Mouse (Mus musculus) kidney, adult 8-10 months (tissue): Measurements from ENCODE around the gene Aldh9a1.

Source experiments
- DNase-seq, 2 experiments: peaks; one replicate each; pipeline ENCODE4 v3.0.0; 2022

The Aldh9a1 gene

GRCm38 (mm10) chr1:167350597-167351415 is 1.0 kb downstream of the Aldh9a1 start:
- peak in 1 of 2 experiments; percentile 38 for DNase-seq

GRCm38 (mm10) chr1:167352403-167352802 is 2.6 kb downstream of the Aldh9a1 start:
- DNase-seq: no peak

- no peak for DNase-seq
Observed at GRCm38 (mm10) chr1:167357387-167357786, 7.6 kb downstream of the Aldh9a1 start.

GRCm38 (mm10) chr1:167358731-167359130 is 8.9 kb downstream of the Aldh9a1 start:
- DNase-seq: peak; percentile 76 to 82

- DNase-seq: no peak
Observed at GRCm38 (mm10) chr1:167360268-167360667, 10.5 kb downstream of the Aldh9a1 start.

GRCm38 (mm10) chr1:167362819-167363218 is 13.0 kb downstream of the Aldh9a1 start:
- DNase-seq: peak; percentile 64 to 69

- no peak for DNase-seq
Observed at GRCm38 (mm10) chr1:167363322-167363721, 13.5 kb downstream of the Aldh9a1 start.

GRCm38 (mm10) chr1:167365808-167366207 is 16.0 kb downstream of the Aldh9a1 start:
- DNase-seq: peak; percentile 76 to 88

GRCm38 (mm10) chr1:167366621-167367020 is 16.8 kb downstream of the Aldh9a1 start:
- peak; percentile 59 to 60 for DNase-seq

GRCm38 (mm10) chr1:167368018-167368417 is 18.2 kb downstream of the Aldh9a1 start:
- no peak for DNase-seq

- DNase-seq: no peak
Observed at GRCm38 (mm10) chr1:167368513-167368912, 18.7 kb downstream of the Aldh9a1 start.

GRCm38 (mm10) chr1:167369905-167370304 is 20.1 kb downstream of the Aldh9a1 start:
- DNase-seq: peak; percentile 85 to 95

GRCm38 (mm10) chr1:167372739-167373138 is 22.9 kb downstream of the Aldh9a1 start:
- DNase-seq: no peak

- peak; percentile 92 to 94 for DNase-seq
Observed at GRCm38 (mm10) chr1:167374003-167374784, 24.4 kb downstream of the Aldh9a1 start.

- DNase-seq: peak; percentile 76 to 81
Observed at GRCm38 (mm10) chr1:167374942-167375341, 25.2 kb downstream of the Aldh9a1 start.

- DNase-seq: no peak
Observed at GRCm38 (mm10) chr1:167378019-167378418, 28.2 kb downstream of the Aldh9a1 start.

GRCm38 (mm10) chr1:167379751-167380150 is 30.0 kb downstream of the Aldh9a1 start:
- no peak for DNase-seq

GRCm38 (mm10) chr1:167380223-167380622 is 30.4 kb downstream of the Aldh9a1 start:
- DNase-seq: no peak

- no peak for DNase-seq
Observed at GRCm38 (mm10) chr1:167381050-167382015, 31.5 kb downstream of the Aldh9a1 start.

GRCm38 (mm10) chr1:167382316-167382715 is 32.5 kb downstream of the Aldh9a1 start:
- no peak for DNase-seq

- DNase-seq: no peak
Observed at GRCm38 (mm10) chr1:167382763-167383162, 33.0 kb downstream of the Aldh9a1 start.

GRCm38 (mm10) chr1:167383178-167383577 is 33.4 kb downstream of the Aldh9a1 start:
- no peak for DNase-seq

GRCm38 (mm10) chr1:167384156-167384555 is 34.4 kb downstream of the Aldh9a1 start:
- no peak for DNase-seq
